Mouse (Mus musculus): ENCODE measurements around the gene Clec11a. TPM values are rescaled to one million over a fixed set of nuclear protein-coding genes. Genes with fewer than 3 reads are reported as not detected.

Clec11a gene
- polyA plus RNA-seq, 1 experiment from 2014 or later: 1.6 TPM

GRCm38 (mm10) chr7:44275546-44275945 is 31.2 kb downstream of the Clec11a start:
- H3K27me3 ChIP-seq (ENCODE audit: insufficient read depth, low read length): peaks cover 3% of the 10 kb centered on the region; the same call in 1 of the 2 replicates
- H3K4me2 ChIP-seq (ENCODE audit: low read depth, low read length): no peak overlapping the region
- no peak overlapping the region for H3K27ac ChIP-seq (ENCODE audit: low read depth)
- TF ChIP-seq EP300 (IDR thresholded peaks at IDR 0.05; ENCODE audit: low read depth) (no peak), CTCF (IDR thresholded peaks at IDR 0.05; ENCODE audit: low read depth) (no peak)
- no peaks in the 10 kb centered on the region for H3K36me3 ChIP-seq (replicated peaks; ENCODE audit: insufficient read depth, low read length)
- H3K9ac ChIP-seq (replicated peaks): no peak overlapping the region
- WGBS (ENCODE audit: insufficient replicate concordance): 63% methylated on average over 3 of the region's 3 CpGs
- no peak for DNase-seq
- H3K4me1 ChIP-seq (ENCODE audit: insufficient read depth): no peaks in the 10 kb centered on the region
- no peak overlapping the region for H3K4me3 ChIP-seq (ENCODE audit: low read depth, low read length)
- no peak for ATAC-seq
- no peaks in the 10 kb centered on the region for H3K9me3 ChIP-seq (ENCODE audit: low read length)

- Histone ChIP-seq H3K27ac (ENCODE audit: low read depth) (no peak overlapping the region), H3K9me3 (ENCODE audit: low read length) (no peaks in the 10 kb centered on the region), H3K27me3 (ENCODE audit: insufficient read depth, low read length) (peaks cover 3% of the 10 kb centered on the region; the same call in 1 of the 2 replicates), H3K9ac (replicated peaks) (no peak overlapping the region), H3K4me3 (ENCODE audit: low read depth, low read length) (no peak overlapping the region), H3K4me1 (ENCODE audit: insufficient read depth) (no peaks in the 10 kb centered on the region), H3K36me3 (replicated peaks; ENCODE audit: insufficient read depth, low read length) (no peaks in the 10 kb centered on the region), H3K4me2 (ENCODE audit: low read depth, low read length) (no peak overlapping the region)
- DNase-seq (no peak), ATAC-seq (no peak)
- 40% methylated on average over 11 of the region's 11 CpGs for WGBS (ENCODE audit: insufficient replicate concordance)
- TF ChIP-seq EP300 (IDR thresholded peaks at IDR 0.05; ENCODE audit: low read depth) (no peak), CTCF (IDR thresholded peaks at IDR 0.05; ENCODE audit: low read depth) (no peak)
Measured at GRCm38 (mm10) chr7:44274096-44274495, 32.6 kb downstream of the Clec11a start.

- Histone ChIP-seq H3K27me3 (ENCODE audit: insufficient read depth, low read length) (peaks cover 3% of the 10 kb centered on the region; the same call in 1 of the 2 replicates), H3K9me3 (ENCODE audit: low read length) (no peaks in the 10 kb centered on the region), H3K36me3 (replicated peaks; ENCODE audit: insufficient read depth, low read length) (no peaks in the 10 kb centered on the region), H3K4me1 (ENCODE audit: insufficient read depth) (no peaks in the 10 kb centered on the region), H3K9ac (replicated peaks) (no peak overlapping the region), H3K27ac (ENCODE audit: low read depth) (no peak overlapping the region), H3K4me3 (ENCODE audit: low read depth, low read length) (no peak overlapping the region), H3K4me2 (ENCODE audit: low read depth, low read length) (no peak overlapping the region)
- 57% methylated on average over 7 of the region's 7 CpGs for WGBS (ENCODE audit: insufficient replicate concordance)
- no peak for TF ChIP-seq CTCF (IDR thresholded peaks at IDR 0.05; ENCODE audit: low read depth)
- DNase-seq: no peak
- no peak for ATAC-seq
Measured at GRCm38 (mm10) chr7:44273446-44273845, 33.3 kb downstream of the Clec11a start.

GRCm38 (mm10) chr7:44272546-44272945 is 34.2 kb downstream of the Clec11a start:
- H3K36me3 ChIP-seq (replicated peaks; ENCODE audit: insufficient read depth, low read length): no peaks in the 10 kb centered on the region
- H3K9me3 ChIP-seq (ENCODE audit: low read length): no peaks in the 10 kb centered on the region
- ATAC-seq: no peak
- WGBS (ENCODE audit: insufficient replicate concordance): 81% methylated on average over 6 of the region's 7 CpGs
- DNase-seq: no peak
- H3K27me3 ChIP-seq (ENCODE audit: insufficient read depth, low read length): peaks cover 3% of the 10 kb centered on the region; the same call in 1 of the 2 replicates
- H3K4me3 ChIP-seq (ENCODE audit: low read depth, low read length): no peak overlapping the region
- no peaks in the 10 kb centered on the region for H3K4me1 ChIP-seq (ENCODE audit: insufficient read depth)
- no peak overlapping the region for H3K9ac ChIP-seq (replicated peaks)
- no peak overlapping the region for H3K27ac ChIP-seq (ENCODE audit: low read depth)
- no peak overlapping the region for H3K4me2 ChIP-seq (ENCODE audit: low read depth, low read length)
- no peak for TF ChIP-seq EP300 (IDR thresholded peaks at IDR 0.05; ENCODE audit: low read depth)
- no peak for TF ChIP-seq CTCF (IDR thresholded peaks at IDR 0.05; ENCODE audit: low read depth)

- H3K27me3 ChIP-seq (ENCODE audit: insufficient read depth, low read length): peaks cover 3% of the 10 kb centered on the region; the same call in 1 of the 2 replicates
- TF ChIP-seq CTCF (IDR thresholded peaks at IDR 0.05; ENCODE audit: low read depth) (no peak), EP300 (IDR thresholded peaks at IDR 0.05; ENCODE audit: low read depth) (no peak)
- no peak overlapping the region for H3K4me3 ChIP-seq (ENCODE audit: low read depth, low read length)
- H3K36me3 ChIP-seq (replicated peaks; ENCODE audit: insufficient read depth, low read length): no peaks in the 10 kb centered on the region
- ATAC-seq (no peak), DNase-seq (no peak)
- no peak overlapping the region for H3K27ac ChIP-seq (ENCODE audit: low read depth)
- H3K4me1 ChIP-seq (ENCODE audit: insufficient read depth): no peaks in the 10 kb centered on the region
- H3K9me3 ChIP-seq (ENCODE audit: low read length): no peaks in the 10 kb centered on the region
- H3K4me2 ChIP-seq (ENCODE audit: low read depth, low read length): no peak overlapping the region
- no peak overlapping the region for H3K9ac ChIP-seq (replicated peaks)
- 45% methylated on average over 2 of the region's 2 CpGs for WGBS (ENCODE audit: insufficient replicate concordance)
Measured at GRCm38 (mm10) chr7:44271309-44271708, 35.4 kb downstream of the Clec11a start.

GRCm38 (mm10) chr7:44269397-44269796 is 37.3 kb downstream of the Clec11a start:
- Histone ChIP-seq H3K4me1 (ENCODE audit: insufficient read depth) (no peaks in the 10 kb centered on the region), H3K4me2 (ENCODE audit: low read depth, low read length) (no peak overlapping the region), H3K9ac (replicated peaks) (no peak overlapping the region), H3K27me3 (ENCODE audit: insufficient read depth, low read length) (peaks cover 3% of the 10 kb centered on the region; the same call in 1 of the 2 replicates), H3K36me3 (replicated peaks; ENCODE audit: insufficient read depth, low read length) (no peaks in the 10 kb centered on the region), H3K4me3 (ENCODE audit: low read depth, low read length) (no peak overlapping the region), H3K27ac (ENCODE audit: low read depth) (no peak overlapping the region), H3K9me3 (ENCODE audit: low read length) (no peaks in the 10 kb centered on the region)
- TF ChIP-seq CTCF (IDR thresholded peaks at IDR 0.05; ENCODE audit: low read depth) (no peak), EP300 (IDR thresholded peaks at IDR 0.05; ENCODE audit: low read depth) (no peak)
- DNase-seq (no peak), ATAC-seq (no peak)
- 55% methylated on average over 2 of the region's 2 CpGs for WGBS (ENCODE audit: insufficient replicate concordance)

- Histone ChIP-seq H3K4me3 (ENCODE audit: low read depth, low read length) (no peak overlapping the region), H3K9me3 (ENCODE audit: low read length) (no peaks in the 10 kb centered on the region), H3K27me3 (ENCODE audit: insufficient read depth, low read length) (peaks cover 4% of the 10 kb centered on the region; the same call in 1 of the 2 replicates), H3K4me2 (ENCODE audit: low read depth, low read length) (no peak overlapping the region), H3K9ac (replicated peaks) (no peak overlapping the region), H3K27ac (ENCODE audit: low read depth) (no peak overlapping the region), H3K4me1 (ENCODE audit: insufficient read depth) (no peaks in the 10 kb centered on the region), H3K36me3 (replicated peaks; ENCODE audit: insufficient read depth, low read length) (no peaks in the 10 kb centered on the region)
- WGBS (ENCODE audit: insufficient replicate concordance): 66% methylated on average over 11 of the region's 11 CpGs
- DNase-seq (no peak), ATAC-seq (no peak)
- TF ChIP-seq EP300 (IDR thresholded peaks at IDR 0.05; ENCODE audit: low read depth) (no peak), CTCF (IDR thresholded peaks at IDR 0.05; ENCODE audit: low read depth) (no peak)
Measured at GRCm38 (mm10) chr7:44268117-44268516, 38.6 kb downstream of the Clec11a start.

Measured in liver, postnatal 0 days (tissue).